Mouse (Mus musculus) kidney, adult 2 months (tissue): Measurements from ENCODE around the gene Dmtf1.

ENCODE experiments used
- CTCF ChIP-seq: fragments of 200-500 bp; conservative IDR thresholded peaks from 2 replicates; pipeline ENCODE4 v1.5.1; 2011; ENCODE audit warnings: low read depth, mild to moderate bottlenecking, control low read depth, low read length, moderate library complexity, mixed read lengths; ENCODE audit not compliant: insufficient read depth, insufficient read length
- POLR2A ChIP-seq: fragments of 200-500 bp; IDR thresholded peaks from one replicate; pipeline ENCODE4 v1.6.1; 2011; ENCODE audit warnings: low read depth, low read length, control low read depth

- TF ChIP-seq CTCF: no peak
- TF ChIP-seq POLR2A: no peak
Observed at GRCm38 (mm10) chr5:9142376-9142775, 19.2 kb downstream of the Dmtf1 start.
